ENCODE assay signal across 8 mouse cellular contexts in the genomic region with DNA sequence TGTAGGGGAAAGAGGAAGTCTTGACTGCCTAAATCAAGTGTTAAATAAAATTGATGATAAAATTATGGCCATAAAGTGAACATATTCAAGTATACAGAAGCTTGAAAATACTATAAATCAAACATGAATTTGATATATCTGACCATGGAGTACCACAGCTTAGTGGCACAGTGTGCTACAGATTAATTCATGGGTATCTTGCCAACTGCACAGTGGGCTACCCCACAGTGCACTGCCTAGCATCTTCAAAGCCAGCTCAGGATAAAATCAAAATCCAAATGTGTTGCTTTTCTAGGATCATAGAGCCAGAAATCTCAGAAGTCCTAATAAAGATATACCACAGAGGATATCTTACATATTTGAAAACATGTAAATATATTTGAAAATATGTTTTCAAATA. TPM values are rescaled to one million over a fixed set of nuclear protein-coding genes. Genes with fewer than 3 reads are reported as not detected.
DNase-seq lines count a peak whose midpoint lies in the region; ATAC-seq and TF ChIP-seq lines count a peak whose summit lies in the region.
"Not testable (repeated sequence)": the region's sequence is repeated elsewhere in the genome, so short reads cannot be mapped to it uniquely, and the experiment has no call there.
"Had no signal": no experiment of that assay in that cellular context is flagged by ENCODE, and none has a peak within 500 bp of the region (broad histone marks: within the 10 kb centered on the region; RNA-seq: fewer than 3 reads in every experiment).

No protein-coding gene starts in this region.

- not testable (repeated sequence) for H3K4me3 ChIP-seq in hindbrain, postnatal 0 days (ENCODE audit: low read length)

- DNase-seq in cerebellum, postnatal 10 days: peak; percentile 68 to 77
- DNase-seq in cerebellum, postnatal 14 days: peak; percentile 55 to 73
- DNase-seq in hindbrain, postnatal 0 days (ENCODE audit: low spot score): peak; percentile 33
- DNase-seq in left cerebral cortex, postnatal 4 days: peak; percentile 29

- H3K4me1 ChIP-seq in hindbrain, postnatal 0 days (ENCODE audit: insufficient read depth, low read length): not testable (repeated sequence)

- H3K9me3 ChIP-seq in hindbrain, postnatal 0 days (ENCODE audit: low read length): not testable (repeated sequence)

- not testable (repeated sequence) for TF ChIP-seq CTCF in hindbrain, postnatal 0 days (IDR thresholded peaks at IDR 0.05; ENCODE audit: low read depth)

- H3K4me2 ChIP-seq in hindbrain, postnatal 0 days (ENCODE audit: low read depth, low read length): not testable (repeated sequence)

- H3K36me3 ChIP-seq in hindbrain, postnatal 0 days (ENCODE audit: insufficient read depth, low read length): not testable (repeated sequence)

- ATAC-seq in hindbrain, postnatal 0 days: not testable (repeated sequence)

- intact Hi-C loops in left cerebral cortex, postnatal 4 days (cut with DNase I): not testable (repeated sequence)

- H3K9ac ChIP-seq in hindbrain, postnatal 0 days (replicated peaks; ENCODE audit: low read length): not testable (repeated sequence)

- H3K27ac ChIP-seq in hindbrain, postnatal 0 days: not testable (repeated sequence)

- H3K27me3 ChIP-seq in hindbrain, postnatal 0 days (ENCODE audit: insufficient read depth, low read length): not testable (repeated sequence)

RNA-seq across cellular contexts. Expression of a gene that starts 46.5 kb away (rescaled TPM):
- 3.1 and 3.9 TPM in 2 replicates for total RNA-seq in hindbrain, postnatal 0 days (2014; rRNA removed)
- polyA plus RNA-seq in hindbrain, postnatal 0 days (2015; fragmentation: Nextera tagmentation; extraction: Ambion mirVana): 2.0 TPM in 2 replicates
- 1 to 10 TPM; 2.0 to 3.0 TPM for total RNA-seq in left cerebral cortex, postnatal 4 days (2021)
- total RNA-seq: CH12.LX, MEL had no signal
- polyA plus RNA-seq: C2C12, G1E had no signal
